Mouse (Mus musculus) c-Kit-positive CD71-negative TER-119-negative erythroid progenitor cells, embryonic 14.5 days (primary cell): ENCODE results near the gene Atl1.

ENCODE experiments used
- DNase-seq: peaks from one replicate; pipeline ENCODE4 v3.0.0-alpha.2; 2013; ENCODE audit warnings: low read depth

Atl1 gene

DNA sequence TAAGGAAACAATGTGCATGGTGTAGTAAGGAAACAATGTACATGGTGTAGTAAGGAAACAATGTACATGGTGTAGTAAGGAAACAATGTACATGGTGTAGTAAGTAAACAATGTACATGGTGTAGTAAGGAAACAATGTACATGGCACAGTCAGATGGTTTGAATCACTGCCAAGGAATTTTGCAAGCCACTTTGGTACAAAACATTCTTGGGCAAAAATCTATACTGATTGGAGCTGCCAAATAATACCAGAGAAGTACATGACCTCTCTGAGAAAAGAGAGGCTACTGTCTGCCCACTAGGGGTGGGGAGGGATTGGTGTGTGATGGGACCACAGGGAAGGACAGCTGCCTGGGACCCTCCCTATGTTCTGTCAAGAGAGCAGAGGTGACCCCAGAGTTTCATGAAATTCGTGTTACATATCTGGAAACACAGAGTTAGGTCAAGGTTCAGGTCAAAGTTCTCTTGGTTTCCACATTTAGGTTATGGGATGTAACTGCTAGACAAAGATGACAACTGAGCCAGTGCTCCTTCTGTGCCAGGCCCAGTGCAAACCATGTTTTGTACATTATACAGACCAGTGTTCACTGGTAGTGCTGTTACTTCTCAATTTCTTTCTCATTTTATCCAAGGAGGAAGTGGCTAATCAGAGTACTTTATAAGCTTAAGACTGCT lies 49.4 kb downstream of the Atl1 start:
- no peak for DNase-seq

DNA sequence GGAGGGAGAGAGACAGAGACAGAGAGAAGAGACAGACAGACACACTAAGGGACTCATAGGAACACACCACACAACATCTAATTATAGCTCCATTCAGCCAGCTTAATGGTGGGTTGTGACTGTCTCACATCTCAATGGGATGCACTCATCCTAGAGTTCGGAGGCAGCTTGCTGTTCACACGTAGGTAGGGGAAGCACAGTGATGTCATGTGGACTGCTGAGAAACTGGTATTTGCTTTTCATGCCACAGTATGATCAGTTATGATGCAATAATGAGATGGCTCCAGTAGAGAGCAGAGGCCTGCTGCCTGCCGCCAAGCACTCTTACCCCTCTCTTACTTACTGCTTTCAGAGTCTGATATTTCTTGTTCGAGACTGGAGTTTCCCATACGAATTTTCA lies 53.4 kb downstream of the Atl1 start:
- no peak for DNase-seq

DNA sequence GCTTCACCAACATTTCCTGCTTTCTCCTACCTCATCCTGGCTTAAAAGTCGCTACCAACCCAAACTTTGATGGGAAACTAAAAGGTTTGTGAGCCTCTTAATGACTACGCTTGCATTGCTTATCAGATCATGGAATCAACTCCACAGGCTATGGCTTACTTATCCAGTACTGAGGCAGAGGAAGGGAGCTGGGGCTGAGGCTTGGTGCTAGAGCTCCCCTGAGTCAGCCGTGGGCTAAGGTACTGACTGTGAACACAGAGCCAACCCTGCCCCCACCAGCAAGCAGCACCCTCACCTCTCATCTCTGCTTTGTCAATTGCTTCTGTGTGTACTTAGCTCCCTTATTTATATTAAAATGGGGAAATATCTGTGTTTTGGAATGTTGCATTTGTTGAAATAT lies 55.1 kb downstream of the Atl1 start:
- no peak for DNase-seq

DNA sequence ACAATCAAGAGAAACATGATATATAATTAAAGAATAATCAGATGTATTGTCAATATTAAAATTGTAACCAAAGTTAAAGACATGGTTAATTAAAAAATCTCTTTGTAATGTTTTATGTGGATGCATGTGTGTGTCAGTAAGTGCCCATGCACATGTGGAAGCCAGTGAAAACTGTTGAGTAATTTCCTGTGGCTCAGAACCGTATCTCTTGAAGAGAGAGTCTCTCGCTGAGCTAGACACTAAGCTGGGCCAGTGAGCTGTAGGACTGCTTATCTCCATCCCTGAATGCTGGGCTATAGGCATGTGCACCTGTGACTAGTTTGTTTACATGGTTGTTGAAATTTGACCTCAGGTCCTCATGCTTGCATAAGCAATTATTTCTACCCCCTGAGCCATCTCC lies 65.0 kb downstream of the Atl1 start:
- no peak for DNase-seq

DNA sequence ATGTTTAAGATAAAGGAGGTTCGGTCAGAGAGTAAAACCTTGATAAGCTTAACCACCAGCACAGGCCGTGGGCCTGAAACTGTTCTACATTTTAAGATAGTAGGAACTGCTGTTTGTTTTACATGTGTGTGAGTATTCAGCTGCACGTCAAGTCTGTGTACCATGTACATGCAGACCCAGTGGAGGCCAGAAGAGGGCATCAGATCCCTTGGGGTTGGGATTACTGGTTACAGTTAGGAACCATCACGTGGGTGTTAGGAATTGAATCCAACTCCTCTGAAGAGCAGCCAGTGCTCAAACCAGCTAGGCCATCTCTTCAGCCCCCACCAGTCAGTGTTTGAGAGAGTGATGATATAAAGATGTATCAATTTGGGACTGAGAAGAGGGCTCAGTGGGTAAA lies 70.1 kb downstream of the Atl1 start:
- peak; percentile 24 for DNase-seq

DNA sequence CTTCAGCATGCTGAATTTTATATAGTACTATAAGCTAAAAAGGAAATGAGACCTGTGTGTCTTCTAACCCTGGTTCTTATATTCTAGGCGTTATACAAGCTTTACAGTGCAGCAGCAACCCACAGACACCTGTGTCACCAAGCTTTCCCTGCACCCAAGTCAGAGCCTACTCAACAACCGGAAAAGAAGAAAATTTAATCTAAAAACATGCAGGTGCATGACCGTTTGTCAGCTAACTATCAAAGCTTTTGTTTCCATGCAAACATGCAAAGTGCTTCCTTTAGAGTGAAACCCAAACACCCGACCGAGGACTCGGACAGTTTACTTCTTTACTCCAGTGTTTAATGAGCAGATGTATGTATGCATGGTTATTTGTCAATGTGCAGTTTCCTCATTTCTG lies 70.7 kb downstream of the Atl1 start:
- DNase-seq, result no peak

DNA sequence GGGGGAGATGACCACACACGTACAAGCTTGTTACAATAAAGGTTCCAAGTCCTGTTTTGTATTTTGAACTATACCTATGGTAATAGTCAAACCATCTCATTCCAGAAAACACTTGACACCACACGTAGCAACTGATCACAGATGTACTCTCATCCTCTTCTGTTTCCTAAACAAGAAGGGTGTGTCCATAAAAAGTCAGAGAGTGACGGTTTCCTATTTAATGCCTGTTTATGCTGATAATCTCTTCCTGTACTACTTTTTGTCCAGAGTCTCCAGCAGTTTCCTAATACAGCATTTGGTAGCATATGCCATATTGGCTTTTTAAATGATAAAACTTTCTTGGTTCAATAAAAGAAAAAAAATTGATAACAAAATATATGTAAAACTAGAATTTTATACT lies 73.2 kb downstream of the Atl1 start:
- DNase-seq, result no peak

DNA sequence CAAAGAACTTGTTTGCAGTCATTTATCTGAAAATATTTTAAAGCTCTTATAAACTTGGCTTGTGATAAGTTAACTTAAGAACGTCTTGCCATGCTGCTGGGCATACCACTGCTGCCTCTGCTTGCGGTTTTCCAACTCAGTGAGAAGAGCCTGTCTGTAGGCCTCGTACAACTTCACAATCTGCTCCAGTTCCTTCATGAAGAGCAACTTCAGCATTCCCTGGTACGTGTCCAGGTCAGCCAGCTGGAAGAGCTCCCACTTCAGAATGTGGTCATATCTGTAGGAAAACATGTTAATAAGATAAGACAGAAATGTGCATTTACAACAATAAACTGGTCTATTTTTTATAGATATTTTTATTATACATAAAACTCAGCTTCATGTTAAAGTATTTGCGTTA lies 73.7 kb downstream of the Atl1 start:
- DNase-seq, result no peak

DNA sequence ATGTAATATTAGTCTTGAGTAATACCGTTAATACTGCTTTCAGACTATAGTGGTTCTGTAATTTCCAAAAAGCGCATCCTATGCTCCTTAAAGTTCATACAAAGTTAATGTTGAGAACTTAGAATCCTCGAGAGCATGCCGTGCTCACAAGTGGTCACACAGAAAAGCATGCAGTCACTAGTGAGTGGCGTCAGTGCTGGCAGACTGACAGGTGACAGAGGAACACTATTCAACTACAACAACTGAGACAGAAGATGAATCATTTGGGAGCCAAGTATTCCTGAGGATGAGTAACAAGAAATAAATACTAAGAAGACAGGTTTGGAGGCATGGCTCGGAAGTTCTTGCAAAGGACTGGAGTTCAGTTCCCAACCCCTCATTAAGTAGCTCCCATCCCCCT lies 74.7 kb downstream of the Atl1 start:
- DNase-seq, result no peak

DNA sequence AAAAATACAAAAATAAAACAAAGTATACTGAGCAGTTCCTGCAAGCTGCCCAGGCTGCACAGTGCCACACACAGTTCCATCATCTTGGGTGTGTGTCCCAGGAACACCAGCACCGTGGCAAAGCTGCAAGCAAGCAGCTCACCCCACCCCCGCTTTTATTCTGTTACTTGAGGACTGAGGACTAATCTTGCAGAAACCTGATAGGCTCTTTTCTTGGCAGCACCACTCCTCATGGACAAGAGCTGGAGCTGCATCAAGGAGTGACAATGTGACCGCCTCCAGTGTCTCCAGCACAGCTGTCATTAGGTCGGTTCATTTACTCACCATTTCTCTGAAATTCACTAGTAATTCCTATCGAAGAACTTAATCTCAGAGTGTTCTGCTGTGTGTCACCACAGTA lies 75.7 kb downstream of the Atl1 start:
- no peak for DNase-seq

DNA sequence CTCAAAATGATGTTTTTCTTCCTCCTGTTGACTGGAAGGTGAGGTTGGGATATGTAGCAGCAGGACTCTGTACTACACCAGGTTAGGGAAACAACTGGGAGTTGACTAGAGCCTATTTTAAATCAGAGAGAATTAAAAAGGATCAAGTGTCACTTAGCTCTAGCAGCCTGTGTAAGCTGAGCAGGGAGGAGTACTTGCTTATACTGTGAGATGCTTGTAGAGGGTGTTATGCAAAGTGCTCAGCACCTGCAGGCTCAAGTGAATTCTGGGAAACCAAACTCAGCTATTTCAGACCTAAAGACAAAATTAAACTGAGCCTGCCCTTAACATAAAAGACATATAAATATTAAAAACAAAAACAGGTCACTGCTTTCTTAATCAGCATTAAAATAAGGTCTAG lies 81.3 kb downstream of the Atl1 start:
- no peak for DNase-seq

DNA sequence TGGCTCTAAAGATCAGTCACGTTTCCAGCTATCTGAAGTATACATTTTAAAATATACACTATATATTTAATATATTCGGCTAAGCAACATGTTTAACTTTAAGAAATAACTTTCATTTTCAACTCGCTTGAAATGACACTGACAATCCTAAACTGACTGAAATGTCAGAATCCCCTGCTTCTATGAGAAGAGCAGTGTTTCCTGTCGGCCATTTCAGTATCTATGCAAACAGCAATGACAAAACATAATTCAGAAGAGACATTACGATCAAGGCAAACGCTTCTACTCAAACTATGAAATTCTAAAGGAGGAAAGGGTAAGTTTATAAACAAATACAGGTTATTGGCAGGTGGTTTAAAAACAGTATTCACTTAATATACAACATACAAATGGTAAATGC lies 84.3 kb downstream of the Atl1 start:
- no peak for DNase-seq

DNA sequence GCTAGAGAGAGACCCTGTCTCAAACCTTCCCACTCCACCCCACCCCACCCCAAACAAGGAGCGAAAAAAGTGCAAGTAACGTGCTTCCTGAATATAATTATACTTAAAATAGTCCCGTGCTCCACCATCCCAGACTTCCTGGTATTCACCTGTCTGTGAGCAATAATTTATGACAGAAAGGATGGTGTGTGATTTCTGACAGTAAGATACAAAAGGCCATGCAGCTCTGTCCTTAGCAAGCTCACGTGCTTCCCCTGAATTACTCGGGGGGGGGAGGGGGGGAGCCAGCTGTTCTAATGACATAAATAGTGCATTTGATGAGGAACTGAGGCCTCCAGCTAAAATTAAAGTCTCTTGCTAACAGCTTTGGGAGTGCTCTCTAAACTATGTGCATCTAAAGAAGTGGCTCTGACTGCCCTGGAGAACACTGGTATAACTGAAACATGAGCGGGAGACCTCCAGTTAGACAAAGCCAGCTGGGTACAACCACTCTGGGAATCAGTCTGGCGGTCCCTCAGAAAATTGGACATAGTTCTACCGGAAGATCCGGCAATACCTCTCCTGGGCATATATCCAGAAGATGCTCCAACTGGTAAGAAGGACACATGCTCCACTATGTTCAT lies 85.1 kb downstream of the Atl1 start:
- DNase-seq, result no peak

DNA sequence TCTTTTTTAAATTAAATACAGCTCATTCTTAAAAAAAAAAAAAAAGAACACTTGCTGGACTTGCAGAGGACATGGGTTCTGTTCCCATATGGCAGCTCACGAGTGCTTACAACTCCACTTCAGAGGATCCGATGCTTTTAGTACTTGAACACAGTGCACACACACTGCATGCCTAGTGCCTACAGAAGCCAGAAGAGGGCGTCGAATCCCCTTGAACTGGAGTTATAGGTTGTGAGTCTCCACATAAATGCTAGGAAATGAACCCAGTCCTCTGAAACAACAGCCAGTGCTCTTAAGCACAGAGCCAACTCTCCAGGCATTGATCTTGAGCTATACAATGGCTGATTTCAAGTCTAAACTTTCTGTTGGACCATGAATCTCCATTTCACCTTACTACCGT lies 90.5 kb downstream of the Atl1 start:
- DNase-seq, result no peak

DNA sequence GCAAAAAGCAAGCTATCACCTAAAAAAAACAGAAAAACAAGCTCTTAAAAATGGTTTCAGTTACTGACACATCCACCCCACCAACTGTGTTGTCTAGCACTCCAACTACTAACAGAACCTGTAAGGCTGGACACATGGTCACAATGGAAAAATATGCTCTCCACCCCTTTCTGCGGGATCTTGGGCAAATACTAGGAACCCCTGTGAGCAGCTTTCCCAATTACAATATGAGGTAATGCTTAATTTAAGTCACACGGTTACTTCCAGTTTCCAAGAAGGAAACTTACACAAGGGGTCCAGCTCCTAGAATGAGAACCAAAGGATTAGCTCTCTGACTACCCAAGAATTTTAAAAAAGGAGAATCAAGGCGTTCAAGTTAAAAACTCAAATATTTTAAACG lies 93.1 kb downstream of the Atl1 start:
- no peak for DNase-seq

DNA sequence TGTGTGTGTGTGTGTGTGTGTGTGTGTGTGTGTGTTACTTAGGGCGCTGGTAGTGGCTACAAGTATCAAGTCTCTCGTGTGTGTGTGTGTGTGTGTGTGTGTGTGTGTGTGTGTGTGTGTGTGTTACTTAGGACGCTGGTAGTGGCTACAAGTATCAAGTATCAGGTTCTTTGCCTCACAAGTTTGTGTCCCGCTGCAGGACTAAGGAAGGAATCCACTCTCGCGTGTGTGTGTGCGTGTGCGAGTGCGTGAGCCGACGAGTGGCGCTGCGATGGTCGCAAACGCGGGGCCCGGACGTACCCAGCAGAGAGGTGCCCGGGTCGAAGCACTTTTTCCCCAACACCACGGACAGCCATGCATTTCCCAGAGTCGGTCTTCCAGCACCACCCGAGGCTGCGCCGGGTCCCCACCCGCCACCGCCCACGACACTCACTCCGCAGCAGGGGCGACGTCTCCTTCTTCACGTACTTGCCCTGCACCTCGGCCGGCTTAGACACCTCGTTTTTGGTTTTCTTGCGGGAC lies 93.9 kb downstream of the Atl1 start:
- DNase-seq, result no peak

DNA sequence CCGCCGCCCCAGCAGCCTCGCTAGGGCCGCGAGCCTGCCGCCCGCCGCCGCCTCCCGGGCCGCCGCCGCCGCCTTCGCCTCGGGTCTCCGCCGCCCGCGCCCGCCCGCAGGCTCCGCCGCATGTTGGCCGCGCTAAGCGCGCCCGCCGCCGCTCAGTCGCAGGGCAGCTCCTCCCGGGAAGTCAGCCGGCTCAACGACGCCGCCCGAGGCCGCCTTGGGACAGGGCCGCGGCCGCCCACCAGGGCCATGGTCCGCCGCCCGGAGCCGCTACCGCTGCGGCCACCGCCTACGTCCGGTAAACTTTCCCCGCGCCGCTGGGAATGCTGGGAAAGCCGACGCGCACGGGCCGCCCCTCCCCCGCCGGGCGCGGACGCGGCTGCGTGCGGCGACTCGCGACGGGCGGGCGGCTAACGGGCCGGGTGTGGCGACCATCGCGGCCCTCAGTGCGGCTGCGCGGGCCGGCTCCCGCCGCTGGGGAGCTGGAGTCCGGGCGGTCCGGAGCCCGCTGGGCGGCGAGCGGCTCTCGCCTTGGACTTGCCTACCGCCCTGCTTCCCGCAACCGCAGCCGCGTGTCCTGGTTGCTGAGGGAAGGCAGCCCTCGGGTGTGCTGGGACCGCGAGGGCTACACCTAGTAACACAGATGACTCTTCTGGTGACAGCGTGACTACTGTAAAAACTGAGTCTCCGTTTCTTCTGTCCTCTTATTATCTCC lies 94.5 kb downstream of the Atl1 start, which contains the start of gene Sav1:
Gene Sav1 (minus strand): TSS at position 217 of the 712 bp plus-strand sequence.
- peak; percentile 41 for DNase-seq

DNA sequence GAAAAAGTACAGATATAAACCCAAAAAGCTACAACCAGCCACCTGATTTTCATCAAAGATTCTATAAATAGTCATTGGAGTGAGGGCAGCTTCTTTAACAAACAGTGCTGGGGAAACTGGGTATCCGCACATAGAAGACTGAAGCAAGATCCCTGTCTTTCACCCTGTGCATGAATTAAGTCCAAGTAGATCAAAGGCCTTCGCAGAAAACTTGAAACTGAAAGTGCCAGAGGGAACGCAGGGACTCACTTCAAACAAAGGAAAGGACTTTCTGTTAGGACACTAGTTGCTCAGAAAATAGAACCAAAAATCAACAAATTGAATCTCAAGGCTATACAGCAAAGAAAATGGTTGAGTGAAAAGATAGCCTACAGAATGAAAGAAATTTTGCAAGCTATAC lies 103.0 kb downstream of the Atl1 start:
- DNase-seq, result no peak

DNA sequence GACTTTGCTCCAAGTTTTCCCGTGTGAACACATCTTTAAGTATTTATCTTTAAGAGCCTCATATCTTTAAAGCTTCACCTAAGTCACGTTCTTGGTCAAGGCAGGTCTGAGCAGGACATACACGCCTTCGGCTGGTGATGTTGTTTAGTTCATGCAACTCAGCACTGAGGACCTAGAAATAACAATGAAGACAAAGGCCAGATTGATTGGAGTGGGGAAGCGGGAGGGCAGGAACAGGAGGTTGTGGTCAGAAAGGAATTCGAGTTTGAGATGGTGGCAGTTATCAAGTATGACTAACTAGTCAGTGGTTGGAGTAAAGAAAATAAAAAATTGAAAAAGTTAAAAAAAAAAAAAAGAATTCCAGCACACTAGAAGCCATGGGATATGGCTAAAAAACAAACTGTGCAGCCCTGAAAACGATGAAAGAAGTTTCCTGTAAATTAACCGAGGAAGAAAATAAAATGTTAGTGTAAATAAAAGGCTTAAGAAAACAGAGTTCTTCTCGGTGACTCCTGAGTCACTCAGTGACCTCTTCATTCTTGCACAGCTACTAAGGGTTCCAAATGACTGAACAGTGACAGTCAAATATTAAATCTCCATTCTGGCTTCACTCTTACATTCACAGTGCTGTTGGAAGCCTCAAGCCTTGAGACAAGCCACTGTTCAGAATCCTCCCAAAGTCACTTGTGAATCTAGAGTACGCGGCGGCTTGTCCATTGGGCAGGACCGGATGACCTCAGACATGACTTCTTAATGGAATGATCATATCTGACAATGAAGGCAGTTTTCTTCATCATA lies 106.0 kb downstream of the Atl1 start:
- no peak for DNase-seq

DNA sequence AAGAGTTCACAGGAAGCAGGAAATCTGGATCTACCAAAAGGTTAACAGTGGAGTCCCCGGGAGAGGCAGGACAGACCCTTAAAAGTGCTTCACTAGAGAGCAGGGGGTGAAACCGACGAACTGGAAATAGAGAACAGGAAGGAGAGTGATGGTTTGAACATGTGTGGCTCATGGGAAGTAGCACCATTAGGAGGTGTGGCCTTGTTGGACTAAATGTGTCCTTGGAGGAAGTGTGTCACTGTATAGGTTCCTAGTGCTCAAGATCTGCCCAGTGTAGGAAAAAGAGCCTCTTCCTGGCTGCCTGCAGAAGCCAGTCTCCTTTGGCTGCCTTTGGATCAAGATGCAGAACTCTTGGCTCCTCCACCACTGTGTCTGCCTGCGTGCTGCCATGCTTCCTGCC lies 112.7 kb downstream of the Atl1 start:
- no peak for DNase-seq

DNA sequence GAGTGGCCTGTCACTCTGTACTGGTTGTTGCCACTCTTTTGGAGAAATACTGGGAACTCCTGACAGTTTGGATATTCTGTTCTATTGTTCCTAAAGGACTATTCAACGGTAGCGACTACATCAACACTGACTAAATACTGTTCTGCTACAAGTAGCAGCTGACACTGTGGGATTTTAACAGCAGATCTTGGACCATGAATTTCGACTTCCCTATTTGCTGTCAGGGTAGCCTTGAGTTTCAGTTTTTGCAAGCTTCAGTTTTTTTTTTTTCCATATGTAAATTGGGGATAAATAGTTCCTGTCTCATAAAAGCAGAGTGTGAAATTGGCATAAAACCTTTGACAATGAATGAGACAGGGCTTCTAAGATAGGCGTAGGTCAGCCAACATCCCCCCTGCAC lies 117.9 kb downstream of the Atl1 start:
- DNase-seq, result no peak

DNA sequence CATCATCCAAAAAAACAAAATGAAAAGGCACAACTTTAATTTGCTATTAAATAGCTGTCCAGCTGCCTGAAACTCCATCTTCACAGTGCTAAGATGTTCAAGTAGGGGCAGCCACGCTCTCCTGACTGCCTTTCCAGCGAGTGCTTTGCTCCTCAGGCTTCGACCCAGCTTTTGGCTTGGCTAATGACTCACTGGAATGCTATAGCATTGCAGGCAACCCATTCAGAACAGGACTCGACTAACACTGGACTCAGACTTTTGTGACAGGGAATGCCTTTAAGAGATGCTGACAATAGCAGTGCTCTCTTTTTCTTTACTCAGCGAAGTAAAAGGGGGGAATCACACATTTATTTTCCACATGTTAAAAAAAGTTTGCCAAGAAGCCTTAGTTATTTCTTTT lies 119.3 kb downstream of the Atl1 start:
- no peak for DNase-seq

DNA sequence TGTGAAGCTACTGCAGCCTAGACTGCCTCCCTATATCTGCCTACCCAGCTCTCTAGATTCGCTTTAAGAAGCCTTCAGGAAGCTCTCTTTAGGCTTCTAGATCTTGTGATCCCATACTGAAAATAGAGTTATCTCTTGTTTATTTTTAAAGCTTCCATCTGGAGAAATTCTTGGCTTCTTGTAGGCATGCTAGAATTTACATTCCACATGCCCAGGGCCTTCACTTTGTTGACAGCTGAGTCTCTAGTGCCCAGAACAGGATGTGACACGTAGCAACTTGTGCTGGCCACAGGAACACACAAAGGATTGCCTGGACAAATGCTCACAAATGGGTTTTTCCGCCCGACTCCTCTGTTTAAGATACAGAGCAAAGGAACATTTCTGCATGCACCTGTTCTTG lies 123.5 kb downstream of the Atl1 start:
- no peak for DNase-seq
